Mouse (Mus musculus): ENCODE data around the gene Plekhm3.

DNA sequence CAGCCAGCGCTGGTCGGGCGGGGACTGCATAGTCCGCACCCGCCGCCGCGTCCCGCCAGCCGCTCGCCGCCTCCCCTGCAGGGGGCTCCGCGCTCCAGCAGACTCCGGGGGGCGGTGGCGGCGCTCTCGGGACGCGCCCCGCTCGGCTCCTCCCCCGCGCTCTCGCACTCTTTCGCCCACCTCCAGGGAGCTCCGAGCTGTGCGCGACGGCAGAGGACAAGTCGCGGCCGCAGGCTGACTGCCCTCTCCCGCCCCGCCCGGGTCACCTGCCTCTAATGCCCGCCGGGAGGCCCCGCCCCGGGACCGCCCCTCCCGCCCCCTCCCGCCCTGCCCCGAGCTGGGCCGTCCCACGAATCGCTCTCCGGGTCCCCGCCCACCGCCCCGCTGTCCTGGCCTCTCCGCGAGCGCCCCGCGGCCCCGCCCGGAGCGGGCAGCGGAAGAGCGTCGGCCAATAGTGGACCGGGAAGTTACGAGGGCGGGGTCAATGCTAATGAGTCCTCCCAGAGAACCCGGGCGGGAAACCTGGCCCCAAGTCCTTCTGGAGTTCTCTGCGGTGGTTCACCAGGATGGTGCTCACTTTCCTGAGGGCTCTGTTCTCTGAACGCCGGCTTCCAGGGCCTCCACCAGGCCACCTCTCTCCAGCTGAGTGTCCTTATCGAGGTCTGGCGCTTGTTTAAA, 219.0 kb downstream of the Plekhm3 start, which contains the start of gene Fzd5:
- TF ChIP-seq CTCF (IDR thresholded peaks at IDR 0.05; ENCODE audit: control insufficient read depth, insufficient read depth, low read length): no peak
- peak; percentile 81 for TF ChIP-seq POLR2A (IDR thresholded peaks at IDR 0.05; ENCODE audit: borderline replicate concordance, control insufficient read depth, low read depth, low read length)
